ENCODE assay signal across 10 mouse cellular contexts in the genomic region with DNA sequence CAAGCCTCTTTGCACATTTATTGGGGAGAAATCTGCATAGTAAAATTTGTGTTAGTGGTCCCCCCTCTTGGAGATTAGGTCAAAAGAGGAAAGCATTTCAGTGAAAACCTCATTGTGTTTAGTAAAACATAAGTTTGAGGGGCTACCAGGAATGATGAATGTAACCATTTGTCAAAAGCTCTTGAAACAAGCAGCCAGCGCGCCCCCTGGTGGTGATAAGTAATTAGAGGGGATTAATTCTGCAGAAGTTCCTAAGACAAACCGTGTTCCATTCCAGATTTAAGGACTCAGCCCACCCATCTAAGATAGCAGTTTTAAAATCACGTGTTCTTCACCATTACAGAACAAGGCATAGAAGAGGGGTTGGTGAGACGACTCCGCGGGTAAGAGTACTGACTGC. TPM values are rescaled to one million over a fixed set of nuclear protein-coding genes. Genes with fewer than 3 reads are reported as not detected.
DNase-seq lines count a peak whose midpoint lies in the region; ATAC-seq and TF ChIP-seq lines count a peak whose summit lies in the region.
"Had no signal": no experiment of that assay in that cellular context is flagged by ENCODE, and none has a peak within 500 bp of the region (broad histone marks: within the 10 kb centered on the region; RNA-seq: fewer than 3 reads in every experiment).

No protein-coding gene starts in this region.

- no peak for TF ChIP-seq EP300 in heart, postnatal 0 days (IDR thresholded peaks at IDR 0.05; ENCODE audit: low read depth)

- H3K4me2 ChIP-seq in hindbrain, embryonic 11.5 days (replicated peaks; ENCODE audit: low read depth, low read length): no peak overlapping the region
- no peak overlapping the region for H3K4me2 ChIP-seq in hindbrain, embryonic 13.5 days
- no peak overlapping the region for H3K4me2 ChIP-seq in heart, postnatal 0 days (ENCODE audit: low read depth, low read length)
- no peak overlapping the region for H3K4me2 ChIP-seq in neural tube, embryonic 11.5 days (ENCODE audit: low read depth)
- H3K4me2 ChIP-seq: embryonic facial prominence, embryonic 13.5 days had no signal

- 19% methylated on average over 7 of the region's 7 CpGs for WGBS in hindbrain, embryonic 11.5 days
- WGBS in hindbrain, embryonic 13.5 days: 20% methylated on average over 7 of the region's 7 CpGs
- 14% methylated on average over 7 of the region's 7 CpGs for WGBS in heart, postnatal 0 days
- 16% methylated on average over 7 of the region's 7 CpGs for whole genome bisulfite sequencing in neural tube, embryonic 11.5 days

- peak; percentile 74 for TF ChIP-seq CTCF in heart, postnatal 0 days (IDR thresholded peaks at IDR 0.05; ENCODE audit: low read depth)
- peak; percentile 82 for TF ChIP-seq CTCF in left cerebral cortex, adult 2 months (IDR thresholded peaks at IDR 0.05)

- no peak overlapping the region for H3K9ac ChIP-seq in hindbrain, embryonic 11.5 days (ENCODE audit: low read depth, low read length)
- no peak overlapping the region for H3K9ac ChIP-seq in hindbrain, embryonic 13.5 days
- H3K9ac ChIP-seq in heart, postnatal 0 days (replicated peaks; ENCODE audit: low read depth, low read length): no peak overlapping the region
- H3K9ac ChIP-seq in neural tube, embryonic 11.5 days (ENCODE audit: low read length): no peak overlapping the region
- H3K9ac ChIP-seq: embryonic facial prominence, embryonic 13.5 days had no signal

- H3K4me1 ChIP-seq in hindbrain, embryonic 11.5 days (replicated peaks; ENCODE audit: control insufficient read depth, insufficient read depth, low read length): no peaks in the 10 kb centered on the region
- no peaks in the 10 kb centered on the region for H3K4me1 ChIP-seq in hindbrain, embryonic 13.5 days (replicated peaks)
- no peaks in the 10 kb centered on the region for H3K4me1 ChIP-seq in heart, postnatal 0 days (ENCODE audit: control insufficient read depth, insufficient read depth)
- no peaks in the 10 kb centered on the region for H3K4me1 ChIP-seq in neural tube, embryonic 11.5 days (ENCODE audit: control insufficient read depth, insufficient read depth, low read length)

- no peak overlapping the region for H3K27ac ChIP-seq in hindbrain, embryonic 11.5 days (ENCODE audit: low read depth, low read length)
- no peak overlapping the region for H3K27ac ChIP-seq in hindbrain, embryonic 13.5 days
- H3K27ac ChIP-seq in heart, postnatal 0 days (ENCODE audit: low read depth): no peak overlapping the region
- H3K27ac ChIP-seq in left cerebral cortex, adult 2 months: no peak overlapping the region
- no peak overlapping the region for H3K27ac ChIP-seq in neural tube, embryonic 11.5 days (ENCODE audit: low read depth, low read length)
- H3K27ac ChIP-seq: embryonic facial prominence, embryonic 13.5 days had no signal

- no peaks in the 10 kb centered on the region for H3K9me3 ChIP-seq in hindbrain, embryonic 11.5 days (ENCODE audit: control insufficient read depth, low read length)
- no peaks in the 10 kb centered on the region for H3K9me3 ChIP-seq in hindbrain, embryonic 13.5 days
- no peaks in the 10 kb centered on the region for H3K9me3 ChIP-seq in heart, postnatal 0 days (replicated peaks; ENCODE audit: control insufficient read depth, low read length)
- no peaks in the 10 kb centered on the region for H3K9me3 ChIP-seq in neural tube, embryonic 11.5 days (ENCODE audit: control insufficient read depth, low read length)
- H3K9me3 ChIP-seq: embryonic facial prominence, embryonic 13.5 days; megakaryocyte, embryonic 14.5 days had no signal

- no peak overlapping the region for H3K4me3 ChIP-seq in hindbrain, embryonic 11.5 days (ENCODE audit: low read depth, low read length)
- H3K4me3 ChIP-seq in hindbrain, embryonic 13.5 days: no peak overlapping the region
- H3K4me3 ChIP-seq in heart, postnatal 0 days (ENCODE audit: low read depth, low read length): no peak overlapping the region
- H3K4me3 ChIP-seq in left cerebral cortex, adult 2 months: no peak overlapping the region
- no peak overlapping the region for H3K4me3 ChIP-seq in neural tube, embryonic 11.5 days (ENCODE audit: low read depth, low read length)
- H3K4me3 ChIP-seq: embryonic facial prominence, embryonic 13.5 days; megakaryocyte, embryonic 14.5 days had no signal

- intact Hi-C loops in left cerebral cortex, adult 2 months (cut with DNase I): loop anchor here (10.0 kb wide), 1 partner anchor 227 kb away; no protein-coding TSS in a partner anchor

- H3K36me3 ChIP-seq in hindbrain, embryonic 11.5 days (ENCODE audit: control insufficient read depth, insufficient read depth, low read length): no peaks in the 10 kb centered on the region
- peaks cover 16% of the 10 kb centered on the region for H3K36me3 ChIP-seq in hindbrain, embryonic 13.5 days
- peaks cover under 1% of the 10 kb centered on the region; the same call in 1 of the 2 replicates for H3K36me3 ChIP-seq in heart, postnatal 0 days (replicated peaks; ENCODE audit: control insufficient read depth, insufficient read depth, low read length)
- H3K36me3 ChIP-seq in neural tube, embryonic 11.5 days (ENCODE audit: control insufficient read depth, insufficient read depth, low read length): no peaks in the 10 kb centered on the region

- H3K27me3 ChIP-seq in hindbrain, embryonic 11.5 days (ENCODE audit: control insufficient read depth, insufficient read depth, low read length): no peaks in the 10 kb centered on the region
- H3K27me3 ChIP-seq in hindbrain, embryonic 13.5 days: no peaks in the 10 kb centered on the region
- H3K27me3 ChIP-seq in heart, postnatal 0 days (ENCODE audit: control insufficient read depth, insufficient read depth, low read length): no peaks in the 10 kb centered on the region
- no peaks in the 10 kb centered on the region for H3K27me3 ChIP-seq in neural tube, embryonic 11.5 days (ENCODE audit: control insufficient read depth, insufficient read depth, low read length)
- H3K27me3 ChIP-seq: embryonic facial prominence, embryonic 13.5 days had no signal

- peak; percentile 86 for DNase-seq in hindbrain, embryonic 11.5 days (ENCODE audit: low spot score)
- peak; percentile 91 for DNase-seq in NIH3T3 (ENCODE audit: low read depth)
- peak; percentile 49 for DNase-seq in cerebellum, adult 9-11 months
- peak; percentile 58 for DNase-seq in heart, postnatal 0 days (ENCODE audit: low spot score)
- DNase-seq in left cerebral cortex, adult 2 months (ENCODE audit: extremely low spot score in 1 of 2, low spot score in 2 of 2): peak; percentile 64 to 65
- peak; percentile 62 for DNase-seq in neural tube, embryonic 11.5 days (ENCODE audit: low spot score)
- peak; percentile 63 for DNase-seq in thymus, postnatal 0 days (ENCODE audit: low spot score)

- no peak for ATAC-seq in hindbrain, embryonic 11.5 days (ENCODE audit: low FRiP score)
- no peak for ATAC-seq in hindbrain, embryonic 13.5 days (ENCODE audit: low FRiP score)
- no peak for ATAC-seq in heart, postnatal 0 days (ENCODE audit: insufficient read depth, low read depth)
- no peak for ATAC-seq in neural tube, embryonic 11.5 days (ENCODE audit: insufficient read depth, low FRiP score, low TSS enrichment)

RNA-seq across cellular contexts. Expression of gene Prmt2, which starts 35.7 kb away (rescaled TPM):
- polyA plus RNA-seq in hindbrain, embryonic 11.5 days (2014; fragmentation: Nextera tagmentation; extraction: Ambion mirVana): 113 TPM in 2 replicates
- 246 and 258 TPM in 2 replicates for polyA plus RNA-seq in hindbrain, embryonic 13.5 days (2015; fragmentation: Nextera tagmentation; extraction: Ambion mirVana)
- 24.2 and 27.7 TPM in 2 replicates for total RNA-seq in heart, postnatal 0 days (2014; rRNA removed; ENCODE audit: low replicate concordance)
- 31.7 and 36.2 TPM in 2 replicates for polyA plus RNA-seq in heart, postnatal 0 days (2015; fragmentation: Nextera tagmentation; extraction: Ambion mirVana)
- 10 to 100 TPM; 58.4 to 63.9 TPM for total RNA-seq in left cerebral cortex, adult 2 months (2021)
- 106 and 116 TPM in 2 replicates for polyA plus RNA-seq in neural tube, embryonic 11.5 days (2014; fragmentation: Nextera tagmentation; extraction: Ambion mirVana)
- 13.7 and 15.4 TPM in 2 replicates for polyA plus RNA-seq in thymus, postnatal 0 days (2015; fragmentation: Nextera tagmentation; extraction: Ambion mirVana)

RNA-seq across cellular contexts. Expression of gene S100b, which starts 51.7 kb away (rescaled TPM):
- polyA plus RNA-seq in hindbrain, embryonic 11.5 days (2014; fragmentation: Nextera tagmentation; extraction: Ambion mirVana): 0.42 and 0.45 TPM in 2 replicates
- 1.6 and 2.0 TPM in 2 replicates for polyA plus RNA-seq in hindbrain, embryonic 13.5 days (2015; fragmentation: Nextera tagmentation; extraction: Ambion mirVana)
- total RNA-seq in heart, postnatal 0 days (2014; rRNA removed; ENCODE audit: low replicate concordance): 0.89 TPM in 1 of 2 replicates, not detected in the other
- polyA plus RNA-seq in heart, postnatal 0 days (2015; fragmentation: Nextera tagmentation; extraction: Ambion mirVana): 0.70 and 0.86 TPM in 2 replicates
- total RNA-seq in left cerebral cortex, adult 2 months (2021): 100 to 1,000 TPM; 138 to 156 TPM
- polyA plus RNA-seq in neural tube, embryonic 11.5 days (2014; fragmentation: Nextera tagmentation; extraction: Ambion mirVana): 0.22 and 0.36 TPM in 2 replicates
- polyA plus RNA-seq in thymus, postnatal 0 days (2015; fragmentation: Nextera tagmentation; extraction: Ambion mirVana): 0.14 and 0.27 TPM in 2 replicates

RNA-seq across cellular contexts. Expression of gene Slc5a4a, which starts 54.7 kb away (rescaled TPM):
- 0.10 TPM in 1 of 2 replicates, not detected in the other for polyA plus RNA-seq in hindbrain, embryonic 11.5 days (2014; fragmentation: Nextera tagmentation; extraction: Ambion mirVana)
- 0.09 TPM in 1 of 2 replicates, not detected in the other for polyA plus RNA-seq in hindbrain, embryonic 13.5 days (2015; fragmentation: Nextera tagmentation; extraction: Ambion mirVana)
- total RNA-seq in heart, postnatal 0 days (2014; rRNA removed; ENCODE audit: low replicate concordance): not detected in 2 replicates
- not detected in 2 replicates for polyA plus RNA-seq in heart, postnatal 0 days (2015; fragmentation: Nextera tagmentation; extraction: Ambion mirVana)
- total RNA-seq in left cerebral cortex, adult 2 months (2021): not detected
- polyA plus RNA-seq in neural tube, embryonic 11.5 days (2014; fragmentation: Nextera tagmentation; extraction: Ambion mirVana): not detected in 2 replicates
- polyA plus RNA-seq in thymus, postnatal 0 days (2015; fragmentation: Nextera tagmentation; extraction: Ambion mirVana): not detected in 2 replicates
- polyA plus RNA-seq: embryonic facial prominence, embryonic 13.5 days had no signal
